ENCODE assay signal across 8 mouse cellular contexts in the genomic region with DNA sequence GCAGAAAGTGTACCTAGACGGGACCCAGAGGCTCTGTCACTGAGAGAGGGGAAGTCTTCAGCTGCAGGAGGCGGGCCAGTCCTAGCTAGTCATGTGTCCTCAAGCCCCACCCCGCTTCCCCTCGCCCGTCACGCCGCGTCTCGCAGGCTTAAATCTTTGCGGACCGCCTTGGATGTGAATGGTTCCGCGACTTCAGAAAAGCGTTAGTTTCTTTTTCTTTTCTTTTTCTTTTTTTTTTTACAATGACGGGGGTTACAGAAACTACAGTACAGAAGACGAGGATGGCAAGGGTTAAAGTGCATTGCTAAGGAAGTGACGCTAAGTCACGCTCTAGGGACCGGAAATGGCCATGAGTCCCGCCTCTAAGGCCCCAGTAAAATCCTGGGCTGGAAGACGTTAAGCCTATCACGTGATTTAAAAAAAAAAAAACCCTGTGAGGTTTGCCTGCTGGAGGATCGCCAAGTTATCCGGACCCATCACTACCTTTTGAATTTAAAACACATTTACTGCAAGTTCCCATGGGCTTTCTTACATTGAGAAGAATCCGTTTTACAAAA. TPM values are rescaled to one million over a fixed set of nuclear protein-coding genes. Genes with fewer than 3 reads are reported as not detected.
DNase-seq lines count a peak whose midpoint lies in the region; ATAC-seq and TF ChIP-seq lines count a peak whose summit lies in the region.

No protein-coding gene starts in this region.

- H3K79me3 ChIP-seq in C2C12 (ENCODE audit: low read depth) = peaks cover 63% of the 10 kb centered on the region

- H3ac ChIP-seq in C2C12 (ENCODE audit: control insufficient read depth, insufficient read length, low read depth) (peak overlapping the region; percentile 91), myocyte (ENCODE audit: control insufficient read depth, insufficient read length) (peak overlapping the region; percentile 32)

- TF ChIP-seq CTCF in C2C12 (IDR thresholded peaks at IDR 0.05; ENCODE audit: control insufficient read depth, insufficient read depth, insufficient read length) = no peak
- no peak for TF ChIP-seq CTCF in brain, embryonic 14.5 days (IDR thresholded peaks at IDR 0.05; ENCODE audit: borderline replicate concordance, extremely low read depth, insufficient read depth, insufficient read length)
- TF ChIP-seq CTCF in liver, adult 2 months (IDR thresholded peaks at IDR 0.05; ENCODE audit: low read depth, low read length) = no peak

- peaks cover 8% of the 10 kb centered on the region for H3K36me3 ChIP-seq in C2C12 (ENCODE audit: control insufficient read depth, insufficient read depth)
- peaks cover 2% of the 10 kb centered on the region; the same call in 1 of the 2 replicates for H3K36me3 ChIP-seq in erythroblast, embryonic 14.5 days (ENCODE audit: control insufficient read depth)
- H3K36me3 ChIP-seq in heart, embryonic 11.5 days (ENCODE audit: control insufficient read depth, insufficient read depth, low read length) = no peaks in the 10 kb centered on the region
- no peaks in the 10 kb centered on the region for H3K36me3 ChIP-seq in kidney, embryonic 16.5 days (ENCODE audit: insufficient read depth, low read length)
- H3K36me3 ChIP-seq in liver, adult 2 months (ENCODE audit: control insufficient read depth, insufficient read depth, low read length) = no peaks in the 10 kb centered on the region
- no peaks in the 10 kb centered on the region for H3K36me3 ChIP-seq in myocyte (ENCODE audit: control insufficient read depth, insufficient read depth)
- H3K36me3 ChIP-seq in splenic B cell, adult 2 months (ENCODE audit: control insufficient read depth, insufficient read depth, low read length, poor library complexity, severe bottlenecking) = no peaks in the 10 kb centered on the region

- H3K79me2 ChIP-seq in C2C12 (ENCODE audit: control insufficient read depth, insufficient read depth) = peaks cover 87% of the 10 kb centered on the region
- H3K79me2 ChIP-seq in liver, adult 2 months (ENCODE audit: control insufficient read depth, insufficient read depth, low read length) = peaks cover 8% of the 10 kb centered on the region; the same call in 1 of the 2 replicates
- H3K79me2 ChIP-seq in myocyte (ENCODE audit: control insufficient read depth, insufficient read depth) = peaks cover 84% of the 10 kb centered on the region

- peak overlapping the region; percentile 94 for H3K9ac ChIP-seq in heart, embryonic 11.5 days (ENCODE audit: low read depth, low read length)
- peak overlapping the region; percentile 94 for H3K9ac ChIP-seq in kidney, embryonic 16.5 days (replicated peaks; ENCODE audit: low read length)
- H3K9ac ChIP-seq in liver, adult 2 months (ENCODE audit: low read depth, low read length) = peak overlapping the region; percentile 97

- ATAC-seq in heart, embryonic 11.5 days (replicated peaks; ENCODE audit: insufficient number of reproducible peaks, low FRiP score, low TSS enrichment) = peak; percentile 86
- peak; percentile 88 for ATAC-seq in kidney, embryonic 16.5 days (ENCODE audit: low FRiP score, low TSS enrichment)

- H3K4me1 ChIP-seq in erythroblast, embryonic 14.5 days (ENCODE audit: control insufficient read depth) = peaks cover 44% of the 10 kb centered on the region
- peaks cover 10% of the 10 kb centered on the region; the same call in 1 of the 2 replicates for H3K4me1 ChIP-seq in heart, embryonic 11.5 days (ENCODE audit: control insufficient read depth, insufficient read depth, low read length)
- peaks cover 12% of the 10 kb centered on the region; the same call in 1 of the 2 replicates for H3K4me1 ChIP-seq in kidney, embryonic 16.5 days (ENCODE audit: insufficient read depth, low read length)
- H3K4me1 ChIP-seq in liver, adult 2 months (ENCODE audit: control insufficient read depth, insufficient read depth, low read length) = peaks cover 16% of the 10 kb centered on the region

- TF ChIP-seq POLR2A in brain, embryonic 14.5 days (IDR thresholded peaks at IDR 0.05; ENCODE audit: borderline replicate concordance, extremely low read depth, insufficient read depth, insufficient read length, poor library complexity, severe bottlenecking) = peak; percentile 32; the same call in 1 of the 2 replicates
- no peak; the same call in 1 of the 2 replicates for TF ChIP-seq POLR2A in liver, adult 2 months (IDR thresholded peaks at IDR 0.05; ENCODE audit: extremely low read depth, insufficient read depth, low read length)
- no peak for TF ChIP-seq POLR2A in myocyte (IDR thresholded peaks at IDR 0.05; ENCODE audit: insufficient read length, low read depth)

- peak; percentile 99 for DNase-seq in brain, embryonic 14.5 days (ENCODE audit: low read depth)
- peak; percentile 93 for DNase-seq in liver, adult 2 months (ENCODE audit: extremely low read depth, low read depth, low spot score)
- DNase-seq in splenic B cell, adult 2 months (ENCODE audit: low read depth, low spot score) = peak; percentile 95

- under 1% methylated on average over 25 of the region's 25 CpGs for WGBS in heart, embryonic 11.5 days (ENCODE audit: insufficient replicate concordance)
- under 1% methylated on average over 25 of the region's 25 CpGs for WGBS in kidney, embryonic 16.5 days
- WGBS in liver, adult 2 months = under 1% methylated on average over 25 of the region's 25 CpGs

- H3K27me3 ChIP-seq in C2C12 (ENCODE audit: control insufficient read depth, insufficient read depth, insufficient read length) = no peaks in the 10 kb centered on the region
- no peaks in the 10 kb centered on the region for H3K27me3 ChIP-seq in erythroblast, embryonic 14.5 days (ENCODE audit: control insufficient read depth)
- no peaks in the 10 kb centered on the region for H3K27me3 ChIP-seq in heart, embryonic 11.5 days (ENCODE audit: control insufficient read depth, insufficient read depth, low read length)
- H3K27me3 ChIP-seq in kidney, embryonic 16.5 days (ENCODE audit: insufficient read depth, low read length) = no peaks in the 10 kb centered on the region
- H3K27me3 ChIP-seq in liver, adult 2 months (ENCODE audit: control insufficient read depth, insufficient read depth, low read length) = no peaks in the 10 kb centered on the region
- H3K27me3 ChIP-seq in myocyte (ENCODE audit: control insufficient read depth, insufficient read depth, insufficient read length) = no peaks in the 10 kb centered on the region
- H3K27me3 ChIP-seq in splenic B cell, adult 2 months (ENCODE audit: control insufficient read depth, insufficient read depth, low read length, poor library complexity, severe bottlenecking) = no peaks in the 10 kb centered on the region

- H3K4me2 ChIP-seq in heart, embryonic 11.5 days = peak overlapping the region; percentile 98
- peak overlapping the region; percentile 75 for H3K4me2 ChIP-seq in kidney, embryonic 16.5 days (replicated peaks; ENCODE audit: low read depth, low read length)
- peak overlapping the region; percentile 77 for H3K4me2 ChIP-seq in myocyte (ENCODE audit: low read depth)

- peak overlapping the region; percentile 99 for H3K27ac ChIP-seq in heart, embryonic 11.5 days (ENCODE audit: low read depth, low read length)
- H3K27ac ChIP-seq in kidney, embryonic 16.5 days (ENCODE audit: low read length) = peak overlapping the region; percentile 100
- peak overlapping the region; percentile 99 for H3K27ac ChIP-seq in liver, adult 2 months (replicated peaks; ENCODE audit: insufficient read depth, low read depth, low read length)

- H3K4me3 ChIP-seq in C2C12 (ENCODE audit: insufficient read depth, poor library complexity, severe bottlenecking) (peak overlapping the region; percentile 92), myocyte (peak overlapping the region; percentile 91)
- peak overlapping the region; percentile 89 for H3K4me3 ChIP-seq in erythroblast, embryonic 14.5 days (replicated peaks)
- peak overlapping the region; percentile 90 for H3K4me3 ChIP-seq in heart, embryonic 11.5 days (ENCODE audit: low read depth, low read length)
- peak overlapping the region; percentile 95 for H3K4me3 ChIP-seq in kidney, embryonic 16.5 days (ENCODE audit: low read length)
- peak overlapping the region; percentile 99 for H3K4me3 ChIP-seq in liver, adult 2 months (ENCODE audit: insufficient read depth, low read depth, low read length)

- H3K9me3 ChIP-seq in erythroblast, embryonic 14.5 days (ENCODE audit: control insufficient read depth, low read length) = no peaks in the 10 kb centered on the region
- no peaks in the 10 kb centered on the region for H3K9me3 ChIP-seq in heart, embryonic 11.5 days (replicated peaks; ENCODE audit: control insufficient read depth, low read length)
- no peaks in the 10 kb centered on the region for H3K9me3 ChIP-seq in kidney, embryonic 16.5 days (ENCODE audit: low read length)

TF ChIP-seq in C2C12, 6 proteins besides CTCF, POLR2A, EP300 and RAD21 (continues in another document):
- peak; percentile 88 for TF ChIP-seq USF1 (IDR thresholded peaks at IDR 0.05; ENCODE audit: low read depth)

RNA-seq across cellular contexts. Expression of a gene that starts 0.4 kb away (rescaled TPM):
- polyA plus RNA-seq in C2C12 (2012; fragmentation: generic; extraction: Trizol) = 29.1 TPM
- 75.6 and 84.2 TPM in 2 replicates for polyA plus RNA-seq in brain, embryonic 14.5 days (2012; rRNA removed)
- polyA plus RNA-seq in erythroblast, embryonic 14.5 days (2012) = 0.06 and 0.12 TPM in 2 replicates
- polyA plus RNA-seq in heart, embryonic 11.5 days (2014; fragmentation: Nextera tagmentation; extraction: Ambion mirVana) = 47.0 and 53.6 TPM in 2 replicates
- polyA plus RNA-seq in kidney, embryonic 16.5 days (2015; fragmentation: Nextera tagmentation; extraction: Ambion mirVana) = 116 and 123 TPM in 2 replicates
- total RNA-seq in liver, adult 2 months (2014; rRNA removed) = 39.2 and 40.8 TPM in 2 replicates
- polyA plus RNA-seq in liver, adult 2 months (2012; rRNA removed) = 11.9 and 13.0 TPM in 2 replicates
- polyA plus RNA-seq in myocyte (2012; fragmentation: generic; extraction: Trizol) = 28.7 TPM

RNA-seq across cellular contexts. Expression of a gene that starts 0.6 kb away (rescaled TPM):
- polyA plus RNA-seq in C2C12 (2012; fragmentation: generic; extraction: Trizol) = 34.8 TPM
- 19.0 and 25.1 TPM in 2 replicates for polyA plus RNA-seq in brain, embryonic 14.5 days (2012; rRNA removed)
- polyA plus RNA-seq in erythroblast, embryonic 14.5 days (2012) = 0.89 and 1.7 TPM in 2 replicates
- 58.5 and 75.5 TPM in 2 replicates for polyA plus RNA-seq in heart, embryonic 11.5 days (2014; fragmentation: Nextera tagmentation; extraction: Ambion mirVana)
- polyA plus RNA-seq in kidney, embryonic 16.5 days (2015; fragmentation: Nextera tagmentation; extraction: Ambion mirVana) = 102 and 106 TPM in 2 replicates
- total RNA-seq in liver, adult 2 months (2014; rRNA removed) = 28.4 and 29.7 TPM in 2 replicates
- polyA plus RNA-seq in liver, adult 2 months (2012; rRNA removed) = 11.0 and 14.8 TPM in 2 replicates
- polyA plus RNA-seq in myocyte (2012; fragmentation: generic; extraction: Trizol) = 34.7 TPM

RNA-seq across cellular contexts. Expression of a gene that starts 34.0 kb away (rescaled TPM):
- 2.2 TPM for polyA plus RNA-seq in C2C12 (2012; fragmentation: generic; extraction: Trizol)
- polyA plus RNA-seq in brain, embryonic 14.5 days (2012; rRNA removed) = 8.7 and 11.6 TPM in 2 replicates
- 0.26 and 0.51 TPM in 2 replicates for polyA plus RNA-seq in erythroblast, embryonic 14.5 days (2012)
- polyA plus RNA-seq in heart, embryonic 11.5 days (2014; fragmentation: Nextera tagmentation; extraction: Ambion mirVana) = 4.2 TPM in 2 replicates
- 3.0 and 3.5 TPM in 2 replicates for polyA plus RNA-seq in kidney, embryonic 16.5 days (2015; fragmentation: Nextera tagmentation; extraction: Ambion mirVana)
- 9.4 and 10.5 TPM in 2 replicates for total RNA-seq in liver, adult 2 months (2014; rRNA removed)
- 6.7 and 6.9 TPM in 2 replicates for polyA plus RNA-seq in liver, adult 2 months (2012; rRNA removed)
- 3.5 TPM for polyA plus RNA-seq in myocyte (2012; fragmentation: generic; extraction: Trizol)

Comparison
In these comparisons a context has a peak if more than half of its experiments do, and no peak if none do; other contexts are left out.
1. Peak in every context shown above with its lines: DNase-seq, ATAC-seq, H3K4me3 ChIP-seq and H3K27ac ChIP-seq.
2. RNA of a gene that starts 0.4 kb away (polyA plus RNA-seq): 116 to 123 TPM in kidney, embryonic 16.5 days, 75.6 to 84.2 TPM in brain, embryonic 14.5 days, 47.0 to 53.6 TPM in heart, embryonic 11.5 days, 29.1 TPM in C2C12 (single experiment), 28.7 TPM in myocyte (single experiment) and 11.9 to 13.0 TPM in liver, adult 2 months; 0.06 to 0.12 TPM in erythroblast, embryonic 14.5 days; every median in the first group is over 10 times any median in the second.